Mouse (Mus musculus): ENCODE results near the gene Whrn. TPM values are rescaled to one million over a fixed set of nuclear protein-coding genes. Genes with fewer than 3 reads are reported as not detected.

Gene Whrn
- polyA plus RNA-seq, 1 experiment from 2014 or later, result 4.8 TPM

DNA sequence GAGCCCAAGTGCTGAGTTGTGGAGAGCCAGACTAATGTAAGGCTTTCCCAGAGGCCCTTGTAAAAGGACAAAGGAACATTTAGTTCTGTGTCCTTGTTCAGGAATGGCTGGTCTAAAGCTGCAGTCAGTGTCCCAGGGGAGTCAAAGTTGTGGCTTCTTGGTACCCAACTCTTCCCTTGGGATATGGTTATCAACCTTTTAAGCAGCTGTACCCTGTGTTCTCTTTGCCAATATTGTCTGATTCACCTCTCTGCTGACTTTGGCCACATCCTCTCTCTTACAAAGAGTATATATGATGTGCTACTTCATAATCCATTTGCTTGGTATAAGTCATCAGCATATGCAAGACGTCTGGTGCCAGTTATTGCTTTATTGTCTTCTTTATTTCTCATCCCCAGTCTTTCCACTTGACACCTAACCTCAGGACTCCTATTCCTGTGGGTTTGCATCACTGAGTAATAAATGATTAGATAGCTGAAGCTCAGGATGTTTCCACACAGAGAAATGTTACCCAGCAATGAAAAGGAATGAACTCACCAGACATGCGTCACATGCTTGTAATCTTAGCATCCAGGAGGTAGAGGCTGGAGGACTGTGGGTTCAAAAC, 26.1 kb upstream of the Whrn start:
- Histone ChIP-seq H3K9ac (replicated peaks; ENCODE audit: low read length) (no peak overlapping the region), H3K27ac (ENCODE audit: low read length) (no peak overlapping the region), H3K27me3 (ENCODE audit: insufficient read depth, low read length) (no peaks in the 10 kb centered on the region), H3K9me3 (ENCODE audit: low read length) (no peaks in the 10 kb centered on the region), H3K4me2 (replicated peaks; ENCODE audit: low read depth, low read length) (no peak overlapping the region), H3K4me3 (ENCODE audit: low read length) (no peak overlapping the region), H3K36me3 (ENCODE audit: insufficient read depth, low read length) (no peaks in the 10 kb centered on the region), H3K4me1 (ENCODE audit: insufficient read depth, low read length) (no peaks in the 10 kb centered on the region)
- ATAC-seq (ENCODE audit: low FRiP score, low TSS enrichment), result no peak
- WGBS, result 78% methylated on average over 2 of the region's 2 CpGs

DNA sequence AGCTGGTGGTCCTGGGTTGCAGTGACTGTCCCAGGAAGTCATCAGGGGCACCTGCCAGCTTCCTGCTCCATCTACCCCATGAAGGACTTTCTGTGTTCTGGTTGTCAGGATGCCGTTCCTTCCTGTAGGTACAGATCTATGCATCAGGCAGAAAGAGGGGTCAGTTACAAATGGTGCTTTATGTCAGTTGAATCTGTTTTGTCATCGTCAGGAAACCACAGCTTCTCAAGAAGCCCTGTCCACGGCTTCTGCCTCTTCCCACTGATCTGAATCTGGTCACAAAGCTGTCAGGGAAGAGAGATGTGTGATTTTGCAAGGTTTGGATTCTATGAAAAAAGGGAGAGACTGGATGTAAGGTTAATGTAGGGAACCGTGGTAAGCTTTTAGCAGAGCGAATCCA, 19.2 kb upstream of the Whrn start:
- no peak overlapping the region for H3K4me2 ChIP-seq (replicated peaks; ENCODE audit: low read depth, low read length)
- H3K4me3 ChIP-seq (ENCODE audit: low read length), result no peak overlapping the region
- WGBS, result 78% methylated on average over 5 of the region's 5 CpGs
- H3K4me1 ChIP-seq (ENCODE audit: insufficient read depth, low read length), result no peaks in the 10 kb centered on the region
- no peak for ATAC-seq (ENCODE audit: low FRiP score, low TSS enrichment)
- no peak overlapping the region for H3K27ac ChIP-seq (ENCODE audit: low read length)
- no peaks in the 10 kb centered on the region for H3K9me3 ChIP-seq (ENCODE audit: low read length)
- no peaks in the 10 kb centered on the region for H3K27me3 ChIP-seq (ENCODE audit: insufficient read depth, low read length)
- H3K36me3 ChIP-seq (ENCODE audit: insufficient read depth, low read length), result no peaks in the 10 kb centered on the region
- no peak overlapping the region for H3K9ac ChIP-seq (replicated peaks; ENCODE audit: low read length)

DNA sequence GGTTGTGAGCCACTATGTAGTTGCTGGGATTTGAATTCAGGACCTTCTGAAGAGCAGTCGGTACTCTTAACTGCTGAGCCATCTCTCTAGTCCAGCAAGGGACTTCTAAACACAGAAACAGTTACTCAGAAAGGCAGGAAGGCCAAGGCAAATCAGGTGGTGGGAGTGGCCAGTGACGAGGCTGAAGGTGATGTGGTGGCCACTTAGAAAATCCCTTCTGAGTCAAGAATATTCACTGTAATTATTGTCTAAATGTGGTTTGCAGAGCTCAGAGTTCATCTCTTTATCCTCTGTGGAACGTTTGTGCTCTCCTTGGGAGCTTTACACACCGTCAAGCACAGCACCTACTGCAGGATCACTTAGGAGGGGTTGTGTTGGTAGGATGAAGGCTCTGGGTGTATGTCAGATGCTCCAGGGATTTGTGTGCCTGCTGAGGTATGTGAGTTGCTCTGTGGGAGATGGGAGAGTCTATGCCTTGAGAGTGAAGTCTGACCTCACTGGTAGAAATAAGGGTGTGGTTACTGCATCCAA, 18.7 kb upstream of the Whrn start:
- 65% methylated on average over 4 of the region's 4 CpGs for WGBS
- no peak overlapping the region for H3K27ac ChIP-seq (ENCODE audit: low read length)
- no peaks in the 10 kb centered on the region for H3K27me3 ChIP-seq (ENCODE audit: insufficient read depth, low read length)
- H3K9me3 ChIP-seq (ENCODE audit: low read length), result no peaks in the 10 kb centered on the region
- no peak overlapping the region for H3K4me3 ChIP-seq (ENCODE audit: low read length)
- no peak overlapping the region for H3K4me2 ChIP-seq (replicated peaks; ENCODE audit: low read depth, low read length)
- H3K36me3 ChIP-seq (ENCODE audit: insufficient read depth, low read length), result no peaks in the 10 kb centered on the region
- H3K4me1 ChIP-seq (ENCODE audit: insufficient read depth, low read length), result no peaks in the 10 kb centered on the region
- no peak for ATAC-seq (ENCODE audit: low FRiP score, low TSS enrichment)
- H3K9ac ChIP-seq (replicated peaks; ENCODE audit: low read length), result no peak overlapping the region

DNA sequence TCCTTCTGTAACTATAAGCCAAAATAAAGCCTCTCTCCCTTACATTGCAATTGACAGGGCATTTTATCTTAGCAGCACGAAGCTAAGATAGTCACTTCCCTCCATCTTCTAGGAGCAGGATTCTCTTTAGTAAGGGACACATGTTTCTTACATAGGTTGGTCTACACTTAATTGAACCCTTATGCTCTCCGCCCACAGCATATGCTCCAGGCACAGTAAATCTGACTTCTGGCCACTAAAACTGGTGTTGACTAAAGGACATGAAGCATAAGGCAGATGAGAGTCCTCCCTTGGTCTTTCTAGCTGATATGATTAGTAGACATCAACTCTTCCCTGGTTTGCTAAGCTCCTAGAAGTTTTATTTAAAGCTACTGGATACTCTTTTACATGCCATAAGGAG, 17.1 kb upstream of the Whrn start:
- Histone ChIP-seq H3K4me2 (replicated peaks; ENCODE audit: low read depth, low read length) (no peak overlapping the region), H3K9me3 (ENCODE audit: low read length) (no peaks in the 10 kb centered on the region), H3K9ac (replicated peaks; ENCODE audit: low read length) (no peak overlapping the region), H3K4me1 (ENCODE audit: insufficient read depth, low read length) (no peaks in the 10 kb centered on the region), H3K4me3 (ENCODE audit: low read length) (no peak overlapping the region), H3K36me3 (ENCODE audit: insufficient read depth, low read length) (no peaks in the 10 kb centered on the region), H3K27me3 (ENCODE audit: insufficient read depth, low read length) (no peaks in the 10 kb centered on the region), H3K27ac (ENCODE audit: low read length) (no peak overlapping the region)
- no peak for ATAC-seq (ENCODE audit: low FRiP score, low TSS enrichment)
- 85% methylated on average over 2 of the region's 2 CpGs for whole genome bisulfite sequencing

DNA sequence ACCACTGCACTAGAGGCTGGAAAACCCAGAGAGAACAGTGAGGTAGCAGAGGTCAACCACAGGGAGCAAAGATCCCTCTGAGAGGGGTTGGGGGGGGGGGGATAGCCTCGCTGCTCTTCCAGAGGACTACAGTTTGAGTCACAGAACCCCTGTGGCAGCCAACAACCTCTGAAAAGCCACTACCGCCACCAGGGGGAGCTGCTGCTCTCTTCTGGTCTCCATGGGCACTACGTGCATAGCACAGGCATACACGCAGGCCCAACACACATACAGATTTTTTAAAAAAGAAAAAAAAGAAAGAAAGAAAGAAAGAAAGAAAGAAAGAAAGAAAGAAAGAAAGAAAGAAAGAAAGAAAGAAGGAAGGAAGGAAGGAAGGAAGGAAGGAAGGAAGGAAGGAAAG, 12.4 kb upstream of the Whrn start:
- Histone ChIP-seq H3K4me2 (replicated peaks; ENCODE audit: low read depth, low read length) (no peak overlapping the region), H3K4me3 (ENCODE audit: low read length) (no peak overlapping the region), H3K9ac (replicated peaks; ENCODE audit: low read length) (no peak overlapping the region), H3K27ac (ENCODE audit: low read length) (no peak overlapping the region), H3K4me1 (ENCODE audit: insufficient read depth, low read length) (no peaks in the 10 kb centered on the region), H3K36me3 (ENCODE audit: insufficient read depth, low read length) (no peaks in the 10 kb centered on the region), H3K9me3 (ENCODE audit: low read length) (no peaks in the 10 kb centered on the region), H3K27me3 (ENCODE audit: insufficient read depth, low read length) (no peaks in the 10 kb centered on the region)
- 22% methylated on average over 4 of the region's 4 CpGs for WGBS
- no peak for ATAC-seq (ENCODE audit: low FRiP score, low TSS enrichment)

DNA sequence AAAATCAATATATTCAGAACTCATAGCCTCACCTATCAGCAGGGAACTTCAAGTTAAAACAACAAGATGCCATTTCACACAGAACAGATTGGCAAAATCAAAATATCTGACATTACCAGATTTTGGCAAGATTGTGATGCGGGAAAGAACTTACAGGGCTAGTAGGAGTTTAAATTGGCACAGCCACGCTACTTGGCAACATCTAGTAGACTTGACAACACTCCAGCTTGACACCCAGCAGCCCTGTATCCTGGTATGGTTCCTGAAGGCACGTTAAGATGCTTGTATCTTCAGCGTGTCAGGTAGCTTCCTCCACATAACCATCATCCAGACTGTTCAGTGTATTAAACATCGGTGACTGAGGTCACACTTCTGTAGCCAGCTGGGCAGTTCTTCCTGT, 11.7 kb upstream of the Whrn start:
- WGBS, result 86% methylated on average over 5 of the region's 5 CpGs
- ATAC-seq (ENCODE audit: low FRiP score, low TSS enrichment), result no peak

DNA sequence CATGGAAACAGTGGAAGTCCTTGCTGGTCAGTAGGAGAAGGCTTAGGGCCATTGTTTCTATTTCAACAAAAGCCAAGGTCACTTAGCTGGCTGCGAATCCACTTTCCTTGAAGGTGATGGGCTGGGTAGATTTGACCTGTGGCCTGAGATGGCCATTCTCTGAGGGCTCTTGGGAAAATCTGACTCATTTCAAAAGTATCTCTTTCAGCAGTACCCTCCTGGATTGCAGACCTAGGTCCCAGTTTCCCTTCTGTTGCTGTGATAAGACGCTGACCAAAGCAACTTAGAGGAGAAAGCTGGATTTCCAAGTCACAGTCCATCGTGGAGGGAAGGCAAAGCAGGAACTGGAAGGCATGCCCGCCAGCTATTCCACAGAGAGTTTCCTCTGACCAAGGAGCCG, 8.2 kb upstream of the Whrn start:
- no peak overlapping the region for H3K4me2 ChIP-seq (replicated peaks; ENCODE audit: low read depth, low read length)
- H3K4me3 ChIP-seq (ENCODE audit: low read length), result no peak overlapping the region
- H3K27ac ChIP-seq (ENCODE audit: low read length), result no peak overlapping the region
- no peaks in the 10 kb centered on the region for H3K4me1 ChIP-seq (ENCODE audit: insufficient read depth, low read length)
- WGBS, result 67% methylated on average over 5 of the region's 5 CpGs
- H3K27me3 ChIP-seq (ENCODE audit: insufficient read depth, low read length), result peaks cover 6% of the 10 kb centered on the region; the same call in 1 of the 2 replicates
- no peak overlapping the region for H3K9ac ChIP-seq (replicated peaks; ENCODE audit: low read length)
- H3K9me3 ChIP-seq (ENCODE audit: low read length), result no peaks in the 10 kb centered on the region
- no peaks in the 10 kb centered on the region for H3K36me3 ChIP-seq (ENCODE audit: insufficient read depth, low read length)
- ATAC-seq (ENCODE audit: low FRiP score, low TSS enrichment), result no peak

More for the DNA sequence above, 11.7 kb upstream of the Whrn start:
- Histone ChIP-seq H3K4me3 (ENCODE audit: low read length) (no peak overlapping the region), H3K9ac (replicated peaks; ENCODE audit: low read length) (no peak overlapping the region), H3K27me3 (ENCODE audit: insufficient read depth, low read length) (no peaks in the 10 kb centered on the region), H3K27ac (ENCODE audit: low read length) (no peak overlapping the region), H3K9me3 (ENCODE audit: low read length) (no peaks in the 10 kb centered on the region), H3K4me2 (replicated peaks; ENCODE audit: low read depth, low read length) (no peak overlapping the region), H3K36me3 (ENCODE audit: insufficient read depth, low read length) (no peaks in the 10 kb centered on the region), H3K4me1 (ENCODE audit: insufficient read depth, low read length) (no peaks in the 10 kb centered on the region)

DNA sequence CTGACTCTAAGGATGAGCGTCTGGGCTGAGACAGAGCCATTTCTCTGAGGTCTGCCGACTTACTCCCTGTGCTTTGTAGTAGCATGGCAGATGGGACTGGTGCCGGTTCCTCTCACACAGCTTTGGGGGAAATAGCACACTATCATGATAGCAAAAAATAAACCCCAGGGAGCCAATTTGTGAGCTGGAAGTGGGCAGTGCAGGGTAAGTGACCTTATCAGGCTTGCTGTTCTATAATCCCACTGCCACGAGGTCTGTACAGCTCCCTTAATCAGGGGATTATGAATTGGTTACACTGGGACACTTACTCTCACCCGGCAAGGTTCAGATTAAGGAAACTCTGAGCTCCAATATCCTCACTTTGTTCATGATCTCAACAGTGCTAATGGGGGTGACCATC, 5.3 kb upstream of the Whrn start:
- Histone ChIP-seq H3K36me3 (ENCODE audit: insufficient read depth, low read length) (no peaks in the 10 kb centered on the region), H3K4me3 (ENCODE audit: low read length) (no peak overlapping the region), H3K9ac (replicated peaks; ENCODE audit: low read length) (no peak overlapping the region), H3K27me3 (ENCODE audit: insufficient read depth, low read length) (peaks cover 6% of the 10 kb centered on the region; the same call in 1 of the 2 replicates), H3K4me1 (ENCODE audit: insufficient read depth, low read length) (0 out of 2 replicates have a peak, but pooled peaks cover 5% of the 10 kb centered on the region), H3K4me2 (replicated peaks; ENCODE audit: low read depth, low read length) (no peak overlapping the region), H3K27ac (ENCODE audit: low read length) (no peak overlapping the region), H3K9me3 (ENCODE audit: low read length) (no peaks in the 10 kb centered on the region)
- ATAC-seq (ENCODE audit: low FRiP score, low TSS enrichment), result no peak
- 78% methylated on average over 5 of the region's 5 CpGs for WGBS

DNA sequence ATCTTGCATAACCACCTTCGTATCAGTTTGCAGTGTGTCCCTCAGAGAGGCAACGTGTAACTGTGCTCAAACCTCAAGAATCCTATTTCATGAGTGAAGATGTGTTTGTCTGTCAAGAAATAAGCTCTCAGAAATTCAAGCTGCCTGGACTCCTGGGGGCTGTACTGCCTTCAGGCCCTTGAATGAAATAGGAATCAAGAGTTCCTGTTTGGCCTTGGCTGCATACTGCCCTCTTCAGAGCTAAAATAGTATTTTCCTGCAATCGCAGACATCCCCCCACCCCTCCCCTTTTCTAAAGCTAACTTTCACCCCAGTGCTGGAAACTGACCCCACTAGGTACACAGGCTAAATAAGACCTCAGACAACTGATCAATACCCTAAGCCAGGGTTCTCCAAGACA, 2.6 kb upstream of the Whrn start:
- Histone ChIP-seq H3K27me3 (ENCODE audit: insufficient read depth, low read length) (peaks cover 8% of the 10 kb centered on the region; the same call in 1 of the 2 replicates), H3K4me2 (replicated peaks; ENCODE audit: low read depth, low read length) (no peak overlapping the region), H3K9ac (replicated peaks; ENCODE audit: low read length) (no peak overlapping the region), H3K4me3 (ENCODE audit: low read length) (no peak overlapping the region), H3K4me1 (ENCODE audit: insufficient read depth, low read length) (peaks cover 27% of the 10 kb centered on the region), H3K36me3 (ENCODE audit: insufficient read depth, low read length) (no peaks in the 10 kb centered on the region), H3K9me3 (ENCODE audit: low read length) (no peaks in the 10 kb centered on the region), H3K27ac (ENCODE audit: low read length) (no peak overlapping the region)
- WGBS, result 33% methylated on average over 3 of the region's 3 CpGs
- ATAC-seq (ENCODE audit: low FRiP score, low TSS enrichment), result no peak

DNA sequence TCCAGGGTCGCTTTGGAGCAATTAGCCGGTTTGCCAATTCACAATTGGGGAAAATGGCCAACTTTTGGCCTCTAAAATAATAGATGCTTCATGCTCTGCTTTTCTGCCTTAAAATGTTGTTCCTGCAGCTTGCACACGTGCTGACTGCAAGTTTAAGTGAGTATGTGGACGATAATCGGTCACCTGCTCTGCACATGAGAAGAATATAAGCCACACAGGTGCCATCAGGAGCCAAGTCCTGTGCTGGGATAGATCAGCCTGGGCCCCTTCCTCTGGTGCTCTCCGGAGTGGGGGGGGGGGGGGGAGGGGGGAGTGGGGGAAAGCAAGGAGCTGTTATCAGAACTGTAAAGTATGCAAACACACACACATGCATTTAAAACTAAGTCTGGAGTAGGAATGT, 521 bp upstream of the Whrn start:
- Histone ChIP-seq H3K9me3 (ENCODE audit: low read length) (no peaks in the 10 kb centered on the region), H3K4me3 (ENCODE audit: low read length) (peak overlapping the region; percentile 72), H3K27ac (ENCODE audit: low read length) (no peak overlapping the region), H3K9ac (replicated peaks; ENCODE audit: low read length) (peak overlapping the region; percentile 61), H3K4me2 (replicated peaks; ENCODE audit: low read depth, low read length) (peak overlapping the region; percentile 97), H3K36me3 (ENCODE audit: insufficient read depth, low read length) (no peaks in the 10 kb centered on the region), H3K4me1 (ENCODE audit: insufficient read depth, low read length) (peaks cover 29% of the 10 kb centered on the region), H3K27me3 (ENCODE audit: insufficient read depth, low read length) (peaks cover 8% of the 10 kb centered on the region; the same call in 1 of the 2 replicates)
- ATAC-seq (ENCODE audit: low FRiP score, low TSS enrichment), result no peak
- 13% methylated on average over 6 of the region's 6 CpGs for WGBS
